Mouse (Mus musculus): ENCODE data around the gene Rpl37.

The Rpl37 gene

GRCm38 (mm10) chr15:5116270-5117030 is at the start of gene Rpl37:
Gene Rpl37, plus strand, starts transcription at chr15:5116645.
- DNase-seq (ENCODE audit: inconsistent ontology term) = peak; percentile 99

DNA sequence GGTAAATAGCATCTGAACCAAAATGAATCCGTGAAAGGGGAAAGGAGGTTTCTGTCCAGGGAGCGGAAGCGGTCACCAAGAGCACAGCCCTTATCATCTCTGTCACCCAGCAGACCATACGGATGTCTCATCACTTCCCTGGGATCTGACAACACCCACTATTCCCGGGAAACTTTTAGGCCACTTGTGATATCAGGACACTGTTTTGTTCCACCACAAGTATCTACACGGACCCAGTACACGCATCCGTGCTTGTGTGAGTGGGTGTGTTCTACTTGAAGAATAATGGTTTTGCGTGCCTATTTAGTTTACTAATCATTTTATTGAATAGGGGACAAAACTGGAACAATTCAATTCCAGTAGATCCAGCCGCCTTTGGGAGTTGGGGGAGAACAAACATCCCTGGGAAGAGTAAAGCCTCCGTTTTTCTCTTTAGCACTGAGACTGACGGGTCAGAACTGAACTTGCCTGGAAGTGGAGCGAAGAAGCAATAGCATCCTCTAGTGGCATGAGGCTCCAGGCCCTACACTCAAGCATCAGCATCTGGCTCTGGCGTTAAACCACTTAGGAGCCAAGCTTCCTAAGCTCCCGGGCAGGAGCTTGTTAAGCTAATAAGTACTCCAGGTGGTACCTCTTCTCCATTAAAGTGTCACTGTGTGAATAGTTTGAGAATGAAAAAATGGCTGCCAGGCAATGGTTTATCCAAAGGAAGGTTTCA is 47.5 kb upstream of the Rpl37 start:
- DNase-seq (ENCODE audit: inconsistent ontology term) = peak; percentile 11

- no peak for DNase-seq (ENCODE audit: inconsistent ontology term)
Measured at GRCm38 (mm10) chr15:5081235-5081634, 35.2 kb upstream of the Rpl37 start.

DNA sequence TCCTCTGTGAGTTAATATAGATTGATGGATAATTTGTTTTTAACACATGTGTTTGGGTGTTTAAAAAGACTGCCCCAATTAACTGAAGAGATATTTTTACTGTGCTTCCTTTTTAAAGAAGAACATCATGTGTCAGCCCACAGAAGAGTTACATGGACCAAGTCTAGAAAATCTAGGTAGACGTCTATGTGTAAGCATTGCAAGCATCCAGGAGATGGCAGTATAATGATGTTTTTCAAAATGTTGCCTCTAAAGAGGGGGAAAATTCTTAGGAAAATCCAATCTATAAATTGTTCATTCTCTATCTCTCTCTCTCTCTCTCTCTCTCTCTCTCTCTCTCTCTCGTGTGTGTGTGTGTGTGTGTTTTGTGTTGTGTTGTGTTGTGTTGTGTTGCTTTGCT is 30.3 kb upstream of the Rpl37 start:
- peak; percentile 12 for DNase-seq (ENCODE audit: inconsistent ontology term)

GRCm38 (mm10) chr15:5088850-5089608 is 27.4 kb upstream of the Rpl37 start:
- peak; percentile 19 for DNase-seq (ENCODE audit: inconsistent ontology term)

GRCm38 (mm10) chr15:5090131-5090530 is 26.3 kb upstream of the Rpl37 start:
- no peak for DNase-seq (ENCODE audit: inconsistent ontology term)

DNA sequence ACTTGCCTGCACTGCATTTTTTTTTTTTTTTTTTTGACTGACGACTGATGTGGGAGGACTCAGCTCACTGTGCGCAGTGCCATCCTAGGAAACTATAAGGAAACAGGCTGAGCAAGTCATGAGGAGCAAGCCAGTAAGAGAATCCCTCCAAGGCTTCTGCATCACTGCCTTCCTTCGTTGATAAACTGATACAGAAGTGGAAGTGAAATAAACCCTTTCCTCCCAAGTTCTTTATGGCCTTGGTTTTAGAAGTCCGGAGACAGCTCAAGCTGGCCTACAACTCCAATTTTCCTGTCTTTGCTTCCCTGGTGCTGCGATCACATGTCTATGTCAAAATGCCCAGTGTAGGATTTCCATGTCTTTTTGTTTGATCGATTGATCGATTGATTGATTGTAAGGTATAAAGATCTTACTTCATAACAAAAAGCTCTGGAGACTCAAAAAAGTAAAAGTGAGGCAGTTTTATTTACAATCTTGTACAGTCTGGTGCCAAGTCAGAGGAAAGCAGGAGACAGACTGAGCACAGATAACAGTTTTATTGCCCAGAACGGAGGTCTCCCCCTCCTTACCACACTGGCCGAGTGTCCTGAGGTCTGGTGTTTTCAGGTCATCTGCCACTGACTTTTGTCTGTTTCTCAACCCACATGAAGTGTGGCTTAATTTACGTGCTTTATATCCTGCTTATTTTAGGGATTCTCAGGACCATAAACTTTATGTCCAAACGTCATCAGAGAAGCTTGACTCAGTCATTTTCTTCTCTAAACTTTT is 20.7 kb upstream of the Rpl37 start:
- no peak for DNase-seq (ENCODE audit: inconsistent ontology term)

DNA sequence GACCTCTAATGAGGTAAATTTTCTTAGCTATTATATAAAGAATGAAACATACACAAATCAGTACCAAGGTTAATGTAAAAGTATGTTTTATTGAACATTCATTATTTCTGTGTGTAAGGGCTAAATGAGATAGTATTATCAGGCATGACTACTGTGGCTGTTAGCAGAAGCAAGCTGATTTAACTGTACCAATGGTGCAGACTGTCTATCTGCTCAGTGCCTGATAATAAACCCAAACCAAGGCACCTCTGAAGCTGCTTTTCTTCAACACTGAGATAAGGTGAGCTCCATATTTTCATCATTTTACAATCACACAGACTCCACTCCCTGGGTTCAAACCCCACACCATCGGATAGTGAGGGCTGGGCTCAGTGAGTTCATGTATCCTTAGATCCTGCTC is 19.1 kb upstream of the Rpl37 start:
- DNase-seq (ENCODE audit: inconsistent ontology term) = no peak

DNA sequence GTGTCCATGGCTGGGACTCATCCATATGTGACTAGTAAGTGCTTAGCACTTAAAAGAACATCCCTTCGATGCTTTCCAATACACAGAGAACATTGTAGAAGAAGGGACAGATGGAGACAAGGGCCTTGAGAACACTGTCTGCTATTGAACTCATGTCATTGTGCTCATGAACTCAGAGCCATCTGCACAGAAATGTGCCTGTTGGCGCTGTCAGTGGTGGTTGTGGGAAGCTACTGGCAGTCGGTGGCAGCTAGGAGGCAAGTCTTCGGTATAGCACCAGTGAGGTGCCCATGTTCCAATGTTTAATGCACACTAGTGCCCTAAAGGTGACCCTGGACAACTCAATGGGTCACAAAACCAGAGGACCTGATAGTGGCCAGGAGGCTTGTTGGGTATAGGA is 14.1 kb upstream of the Rpl37 start:
- DNase-seq (ENCODE audit: inconsistent ontology term) = no peak

- no peak for DNase-seq (ENCODE audit: inconsistent ontology term)
Measured at GRCm38 (mm10) chr15:5105891-5106290, 10.6 kb upstream of the Rpl37 start.

DNA sequence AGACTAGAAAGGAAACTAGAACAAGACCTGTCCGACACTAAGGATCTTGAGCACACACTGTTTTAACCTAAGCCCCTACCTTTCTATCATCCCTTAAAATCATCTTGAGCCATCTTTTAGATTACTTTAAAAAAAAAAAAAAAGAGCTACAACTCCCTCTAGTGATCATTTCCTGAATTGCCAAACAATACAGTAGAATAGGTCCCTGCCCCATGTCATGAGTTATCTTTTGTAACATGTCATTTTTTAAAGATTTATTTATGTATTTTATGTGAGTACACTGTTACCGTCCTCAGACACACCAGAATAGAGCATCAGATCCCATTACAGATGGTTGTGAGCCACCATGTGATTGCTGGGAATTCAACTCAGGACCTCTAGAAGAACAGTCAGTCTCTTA is 10.2 kb upstream of the Rpl37 start:
- DNase-seq (ENCODE audit: inconsistent ontology term) = no peak

DNA sequence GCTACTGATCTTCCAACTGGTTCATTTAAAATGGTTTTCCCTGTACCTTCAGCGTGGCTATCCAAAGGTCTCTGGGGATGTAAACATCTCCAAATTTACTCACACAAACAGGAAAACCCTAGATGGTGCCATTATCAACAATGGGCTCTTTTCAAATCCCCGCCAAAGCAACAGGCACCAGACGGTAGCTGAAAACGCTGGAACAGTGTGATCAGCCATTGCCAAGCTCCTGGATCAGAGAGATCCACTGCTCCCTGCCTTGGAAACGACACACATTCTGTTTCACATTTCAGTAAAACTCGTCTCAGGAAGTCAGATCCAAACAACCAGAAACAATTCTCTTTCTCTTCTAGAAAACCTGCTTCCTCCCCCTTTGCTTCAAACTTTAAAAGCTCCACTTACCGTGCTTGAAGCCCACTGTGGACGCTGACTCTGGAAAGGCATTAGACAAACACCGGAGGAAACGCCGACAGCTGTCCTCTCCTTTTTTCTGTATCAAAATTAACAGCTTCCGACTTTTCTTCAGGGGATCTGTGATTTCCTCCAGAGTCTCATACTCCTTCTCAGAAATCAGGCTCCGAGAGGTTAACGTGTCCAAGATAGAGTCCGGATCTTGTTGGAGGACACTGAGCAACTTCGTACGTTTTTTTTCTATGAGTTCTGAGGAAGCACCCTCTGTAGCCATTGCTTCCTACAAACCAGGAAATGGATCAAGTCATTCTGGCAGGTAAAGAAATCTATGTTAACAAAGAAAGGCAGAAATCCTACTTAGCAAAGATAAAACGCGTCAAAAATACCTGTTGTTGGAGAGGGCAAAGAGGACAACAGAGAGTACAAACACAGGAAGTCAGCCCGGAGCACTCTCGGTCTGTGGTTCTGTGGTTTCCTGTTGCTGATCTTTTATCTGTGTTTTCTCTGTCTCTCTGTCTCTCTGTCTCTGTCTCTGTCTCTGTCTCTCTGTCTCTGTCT is 8.5 kb upstream of the Rpl37 start, which contains the start of gene Card6:
TSS of gene Card6 (minus strand) at position 854 of the 969 bp plus-strand sequence.
- DNase-seq (ENCODE audit: inconsistent ontology term) = no peak

- DNase-seq (ENCODE audit: inconsistent ontology term) = no peak
Measured at GRCm38 (mm10) chr15:5108655-5109040, 7.8 kb upstream of the Rpl37 start.

GRCm38 (mm10) chr15:5112651-5113050 is 3.8 kb upstream of the Rpl37 start:
- DNase-seq (ENCODE audit: inconsistent ontology term) = no peak

DNA sequence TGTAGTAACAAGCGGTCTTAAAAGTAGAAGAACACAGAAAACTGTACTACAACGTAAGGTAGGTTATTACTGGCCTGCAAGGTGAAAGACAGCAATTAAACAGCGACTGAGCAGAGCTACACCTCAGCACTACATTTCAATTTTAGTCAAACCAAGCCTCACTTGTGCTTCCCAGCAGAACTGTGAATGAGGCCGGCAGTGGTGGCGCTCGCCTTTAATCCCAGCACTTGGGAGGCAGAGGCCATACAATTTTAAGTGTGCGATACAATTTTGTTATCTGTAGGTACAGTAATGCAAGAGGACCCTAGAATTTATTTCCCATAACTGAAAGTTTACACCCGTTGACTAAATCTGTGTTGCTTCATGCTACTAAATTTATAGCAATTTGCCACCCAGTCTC is 1.3 kb upstream of the Rpl37 start:
- no peak for DNase-seq (ENCODE audit: inconsistent ontology term)

GRCm38 (mm10) chr15:5117031-5117601 is 671 bp downstream of the Rpl37 start:
- no peak for DNase-seq (ENCODE audit: inconsistent ontology term)

- DNase-seq (ENCODE audit: inconsistent ontology term) = no peak
Measured at GRCm38 (mm10) chr15:5118626-5119025, 2.2 kb downstream of the Rpl37 start.

GRCm38 (mm10) chr15:5119192-5119591 is 2.7 kb downstream of the Rpl37 start:
- DNase-seq (ENCODE audit: inconsistent ontology term) = no peak

GRCm38 (mm10) chr15:5119707-5120106 is 3.3 kb downstream of the Rpl37 start:
- no peak for DNase-seq (ENCODE audit: inconsistent ontology term)

Data from Muller cell, postnatal 12 days (primary cell).